Mouse (Mus musculus): ENCODE measurements around the gene Rbms3. TPM values are rescaled to one million over a fixed set of nuclear protein-coding genes. Genes with fewer than 3 reads are reported as not detected.

Gene Rbms3
- total RNA-seq, 1 experiment: 2.2 TPM

DNA sequence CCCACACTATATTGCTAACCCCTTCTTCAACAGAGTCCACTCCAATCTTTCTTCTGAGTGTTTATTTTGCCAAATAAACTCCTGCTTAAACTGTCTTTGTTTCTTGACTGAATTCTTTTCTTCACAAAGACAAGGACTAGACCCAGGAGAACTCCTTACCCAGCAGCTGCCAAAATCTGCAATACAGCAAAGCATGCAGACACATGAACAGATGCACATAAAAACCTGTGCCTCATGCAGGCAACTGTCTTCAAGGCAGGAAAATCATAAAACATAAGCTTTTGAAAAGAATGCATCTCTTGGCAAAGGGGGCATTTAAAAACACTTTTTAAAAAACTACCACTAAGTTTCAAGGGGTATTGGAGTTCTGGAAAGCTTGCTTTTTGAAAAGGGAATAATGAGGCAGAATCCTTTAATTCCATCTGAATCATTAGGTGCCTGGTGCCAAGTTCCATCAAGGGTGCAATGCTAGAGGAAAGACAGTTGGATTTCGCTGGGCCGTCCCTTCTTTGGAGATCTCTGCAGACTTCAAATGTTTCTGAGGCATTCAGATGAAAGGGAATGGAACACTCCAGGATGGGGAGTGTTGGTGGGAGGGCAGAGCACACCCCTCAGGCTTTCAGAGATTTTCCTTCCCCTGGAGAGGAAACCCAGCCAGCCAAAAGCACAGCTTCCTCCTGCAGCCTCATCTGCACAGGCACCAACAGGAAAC lies 717.8 kb downstream of the Rbms3 start:
- Histone ChIP-seq H3K27ac (ENCODE audit: insufficient read depth, low read depth, low read length, poor library complexity, severe bottlenecking) (no peak overlapping the region), H3K9me3 (ENCODE audit: control insufficient read depth, insufficient read depth, low read depth, low read length) (no peaks in the 10 kb centered on the region), H3K9ac (ENCODE audit: insufficient read depth, low read depth, low read length, poor library complexity, severe bottlenecking) (no peak overlapping the region), H3K36me3 (ENCODE audit: control insufficient read depth, insufficient read depth, low read length, poor library complexity, severe bottlenecking) (no peaks in the 10 kb centered on the region), H3K4me1 (ENCODE audit: control insufficient read depth in 2 of 2, insufficient read depth in 2 of 2, low read length in 2 of 2, poor library complexity in 1 of 2) (no peaks in the 10 kb centered on the region; a peak in 1 of 4 replicates), H3K4me3 (ENCODE audit: insufficient read depth in 1 of 2, low read depth in 1 of 2, low read length in 2 of 2, poor library complexity in 1 of 2, severe bottlenecking in 1 of 2) (no peak overlapping the region)
- in situ Hi-C loops (cut with MboI; ENCODE audit: low sequenced_read_pairs in 2 of 2, unreplicated experiment in 2 of 2): no loop called here
- no peak for DNase-seq (ENCODE audit: low read depth, low spot score)
- TF ChIP-seq MAFK (IDR thresholded peaks at IDR 0.05; ENCODE audit: insufficient read depth, low read depth, low read length) (no peak), CHD2 (IDR thresholded peaks at IDR 0.05; ENCODE audit: low read depth, low read length) (no peak), ZNF384 (IDR thresholded peaks at IDR 0.05; ENCODE audit: low read depth, low read length) (no peak), ZC3H11A (IDR thresholded peaks at IDR 0.05; ENCODE audit: borderline replicate concordance, low read depth, low read length) (no peak), HCFC1 (IDR thresholded peaks at IDR 0.05; ENCODE audit: borderline replicate concordance, insufficient read depth, low read length) (no peak)

GRCm38 (mm10) chr9:116909511-116909910 lies 720.2 kb downstream of the Rbms3 start:
- Histone ChIP-seq H3K9ac (ENCODE audit: insufficient read depth, low read depth, low read length, poor library complexity, severe bottlenecking) (no peak overlapping the region), H3K4me1 (ENCODE audit: control insufficient read depth in 2 of 2, insufficient read depth in 2 of 2, low read length in 2 of 2, poor library complexity in 1 of 2) (no peaks in the 10 kb centered on the region; a peak in 1 of 4 replicates), H3K4me3 (ENCODE audit: insufficient read depth in 1 of 2, low read depth in 1 of 2, low read length in 2 of 2, poor library complexity in 1 of 2, severe bottlenecking in 1 of 2) (no peak overlapping the region), H3K9me3 (ENCODE audit: control insufficient read depth, insufficient read depth, low read depth, low read length) (no peaks in the 10 kb centered on the region), H3K36me3 (ENCODE audit: control insufficient read depth, insufficient read depth, low read length, poor library complexity, severe bottlenecking) (no peaks in the 10 kb centered on the region), H3K27ac (ENCODE audit: insufficient read depth, low read depth, low read length, poor library complexity, severe bottlenecking) (no peak overlapping the region)
- TF ChIP-seq ZNF384 (IDR thresholded peaks at IDR 0.05; ENCODE audit: low read depth, low read length) (no peak), MAFK (IDR thresholded peaks at IDR 0.05; ENCODE audit: insufficient read depth, low read depth, low read length) (no peak), HCFC1 (IDR thresholded peaks at IDR 0.05; ENCODE audit: borderline replicate concordance, insufficient read depth, low read length) (no peak), ZC3H11A (IDR thresholded peaks at IDR 0.05; ENCODE audit: borderline replicate concordance, low read depth, low read length) (no peak)
- in situ Hi-C loops (cut with MboI; ENCODE audit: low sequenced_read_pairs in 2 of 2, unreplicated experiment in 2 of 2): no loop called here
- DNase-seq (ENCODE audit: low read depth, low spot score): no peak

DNA sequence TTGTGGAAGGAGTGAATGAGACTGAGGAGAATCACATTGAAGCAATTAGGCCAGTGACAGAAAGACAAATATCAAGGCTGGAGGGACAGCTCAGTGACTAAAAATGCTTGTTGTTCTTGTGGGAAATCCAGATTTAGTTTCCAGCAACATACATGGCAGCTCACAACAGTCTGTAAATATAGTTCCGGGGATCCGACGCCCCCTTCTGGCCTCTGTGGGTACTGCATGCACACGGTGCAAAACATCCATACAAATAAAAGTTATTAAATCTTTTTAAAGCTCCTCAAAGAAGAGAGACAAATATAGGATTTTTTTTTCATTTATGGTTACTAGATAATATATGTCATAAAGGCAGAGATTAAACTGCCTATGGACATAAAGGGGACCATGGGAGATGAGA lies 722.8 kb downstream of the Rbms3 start:
- H3K4me1 ChIP-seq (ENCODE audit: control insufficient read depth in 2 of 2, insufficient read depth in 2 of 2, low read length in 2 of 2, poor library complexity in 1 of 2): no peaks in the 10 kb centered on the region; a peak in 1 of 4 replicates
- no peak overlapping the region for H3K4me3 ChIP-seq (ENCODE audit: insufficient read depth in 1 of 2, low read depth in 1 of 2, low read length in 2 of 2, poor library complexity in 1 of 2, severe bottlenecking in 1 of 2)
- H3K36me3 ChIP-seq (ENCODE audit: control insufficient read depth, insufficient read depth, low read length, poor library complexity, severe bottlenecking): no peaks in the 10 kb centered on the region
- DNase-seq (ENCODE audit: low read depth, low spot score): no peak
- in situ Hi-C loops (cut with MboI; ENCODE audit: low sequenced_read_pairs in 2 of 2, unreplicated experiment in 2 of 2): no loop called here
- H3K27ac ChIP-seq (ENCODE audit: insufficient read depth, low read depth, low read length, poor library complexity, severe bottlenecking): no peak overlapping the region
- H3K9ac ChIP-seq (ENCODE audit: insufficient read depth, low read depth, low read length, poor library complexity, severe bottlenecking): no peak overlapping the region
- TF ChIP-seq ZC3H11A (IDR thresholded peaks at IDR 0.05; ENCODE audit: borderline replicate concordance, low read depth, low read length) (peak; percentile 33; the same call in 1 of the 2 replicates), ZNF384 (IDR thresholded peaks at IDR 0.05; ENCODE audit: low read depth, low read length) (no peak)
- H3K9me3 ChIP-seq (ENCODE audit: control insufficient read depth, insufficient read depth, low read depth, low read length): no peaks in the 10 kb centered on the region

DNA sequence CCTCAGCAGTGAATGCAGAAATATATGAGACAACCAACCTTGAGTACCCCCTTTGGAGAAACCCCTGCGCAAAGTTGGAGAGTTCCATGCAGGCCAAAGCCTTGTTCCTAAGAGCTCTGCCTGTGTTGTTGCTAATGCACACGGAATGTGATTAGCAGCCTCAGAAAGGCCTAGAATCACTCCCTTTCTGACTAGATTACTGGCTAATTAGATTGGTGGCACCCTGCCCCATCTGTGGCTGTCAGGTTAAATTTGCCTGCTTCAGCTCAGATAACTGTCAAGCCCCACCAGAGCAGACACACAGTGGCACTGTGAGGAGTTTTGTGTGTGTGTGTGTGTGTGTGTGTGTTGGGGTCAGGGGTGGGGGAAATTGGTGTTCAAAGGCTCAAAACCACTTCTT lies 724.1 kb downstream of the Rbms3 start:
- Histone ChIP-seq H3K9ac (ENCODE audit: insufficient read depth, low read depth, low read length, poor library complexity, severe bottlenecking) (no peak overlapping the region), H3K36me3 (ENCODE audit: control insufficient read depth, insufficient read depth, low read length, poor library complexity, severe bottlenecking) (no peaks in the 10 kb centered on the region), H3K4me1 (ENCODE audit: control insufficient read depth in 2 of 2, insufficient read depth in 2 of 2, low read length in 2 of 2, poor library complexity in 1 of 2) (no peaks in the 10 kb centered on the region), H3K4me3 (ENCODE audit: insufficient read depth in 1 of 2, low read depth in 1 of 2, low read length in 2 of 2, poor library complexity in 1 of 2, severe bottlenecking in 1 of 2) (no peak overlapping the region), H3K27ac (ENCODE audit: insufficient read depth, low read depth, low read length, poor library complexity, severe bottlenecking) (no peak overlapping the region), H3K9me3 (ENCODE audit: control insufficient read depth, insufficient read depth, low read depth, low read length) (no peaks in the 10 kb centered on the region)
- in situ Hi-C loops (cut with MboI; ENCODE audit: low sequenced_read_pairs in 2 of 2, unreplicated experiment in 2 of 2): no loop called here
- TF ChIP-seq HCFC1 (IDR thresholded peaks at IDR 0.05; ENCODE audit: borderline replicate concordance, insufficient read depth, low read length) (no peak), CHD2 (IDR thresholded peaks at IDR 0.05; ENCODE audit: low read depth, low read length) (no peak), MAFK (IDR thresholded peaks at IDR 0.05; ENCODE audit: insufficient read depth, low read depth, low read length) (no peak), ZC3H11A (IDR thresholded peaks at IDR 0.05; ENCODE audit: borderline replicate concordance, low read depth, low read length) (no peak), ZNF384 (IDR thresholded peaks at IDR 0.05; ENCODE audit: low read depth, low read length) (no peak)
- no peak for DNase-seq (ENCODE audit: low read depth, low spot score)

All from ES-E14 (cell line).